Mouse (Mus musculus) layer of hippocampus, postnatal 25 days (tissue): ENCODE results near the gene Bcl2. TPM values are rescaled to one million over a fixed set of nuclear protein-coding genes. Genes with fewer than 3 reads are reported as not detected.

Source experiments
- DNase-seq, 2 experiments: peaks; one replicate each; pipeline ENCODE4 v3.0.0; 2022; ENCODE audit warnings: mixed read lengths in 2 of 2, low spot score in 1 of 2; ENCODE audit errors: extremely low spot score in 1 of 2
- total RNA-seq, 2 experiments: library from RNA; stranded (reverse); gene quantifications; 2 replicates each; pipeline ENCODE4 v1.2.3; 2021

The Bcl2 gene
- total RNA-seq, 2 experiments from 2014 or later: 8.3 to 9.0 TPM

DNA sequence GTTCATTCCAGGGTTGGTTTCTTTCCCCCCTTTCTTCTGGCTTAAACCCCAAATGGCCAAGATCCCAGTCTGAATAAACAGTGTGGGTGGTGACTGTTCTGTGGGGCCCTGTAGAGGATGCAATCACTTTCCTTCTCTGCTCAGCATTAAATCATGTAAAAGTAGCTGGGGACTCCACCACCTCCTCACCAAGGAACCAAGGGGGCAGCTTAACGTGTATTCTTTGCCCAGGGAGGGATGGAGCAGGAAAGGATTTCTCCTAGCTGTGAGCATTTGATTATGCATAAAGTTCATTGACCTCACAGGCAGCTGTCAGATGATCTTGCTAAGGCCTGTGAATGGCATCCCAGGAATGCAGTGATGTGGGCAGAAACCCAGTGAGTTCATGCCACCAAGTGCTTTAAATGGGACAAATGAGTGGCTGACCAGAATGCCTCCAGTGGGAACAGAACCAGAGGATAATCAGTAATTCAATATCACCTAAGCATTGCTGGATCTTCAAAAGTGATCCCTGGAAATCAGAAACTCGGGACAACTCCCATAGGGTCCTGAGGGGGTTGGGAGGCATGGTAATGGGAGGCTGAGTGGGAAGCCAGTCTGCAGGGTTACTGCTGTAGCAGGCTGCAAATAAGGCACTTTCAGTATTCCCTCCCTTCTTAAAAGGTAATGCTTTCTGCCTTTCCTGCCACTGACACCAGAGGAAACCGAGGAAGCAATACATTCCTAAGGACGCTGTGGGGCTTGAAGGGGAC, 84.0 kb downstream of the Bcl2 start:
- no peak for DNase-seq

GRCm38 (mm10) chr1:106629470-106629830, 84.6 kb downstream of the Bcl2 start:
- no peak for DNase-seq

GRCm38 (mm10) chr1:106628718-106629469, 85.2 kb downstream of the Bcl2 start:
- no peak for DNase-seq

- no peak for DNase-seq
Observed at GRCm38 (mm10) chr1:106628279-106628678, 85.8 kb downstream of the Bcl2 start.

DNA sequence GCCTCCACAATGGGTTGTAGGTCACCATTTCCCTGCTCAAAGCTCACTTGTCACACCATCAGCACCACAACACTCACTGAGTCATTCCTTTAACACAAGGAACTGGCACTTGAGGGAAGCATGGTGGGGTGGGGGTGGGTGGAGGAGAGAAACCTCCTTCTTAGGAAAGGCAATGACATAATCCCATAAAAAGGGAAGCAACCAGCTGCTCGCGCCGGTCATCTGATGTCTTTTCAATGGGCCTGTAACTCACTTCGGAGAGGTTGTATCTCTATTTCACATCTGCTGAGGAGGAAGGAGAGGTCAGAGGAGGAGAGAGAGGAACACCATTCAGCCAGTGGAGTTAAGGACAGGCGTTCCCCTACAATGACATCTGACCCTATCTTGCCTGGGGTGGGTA, 86.8 kb downstream of the Bcl2 start:
- no peak for DNase-seq

GRCm38 (mm10) chr1:106620174-106620931, 93.7 kb downstream of the Bcl2 start:
- no peak for DNase-seq

DNA sequence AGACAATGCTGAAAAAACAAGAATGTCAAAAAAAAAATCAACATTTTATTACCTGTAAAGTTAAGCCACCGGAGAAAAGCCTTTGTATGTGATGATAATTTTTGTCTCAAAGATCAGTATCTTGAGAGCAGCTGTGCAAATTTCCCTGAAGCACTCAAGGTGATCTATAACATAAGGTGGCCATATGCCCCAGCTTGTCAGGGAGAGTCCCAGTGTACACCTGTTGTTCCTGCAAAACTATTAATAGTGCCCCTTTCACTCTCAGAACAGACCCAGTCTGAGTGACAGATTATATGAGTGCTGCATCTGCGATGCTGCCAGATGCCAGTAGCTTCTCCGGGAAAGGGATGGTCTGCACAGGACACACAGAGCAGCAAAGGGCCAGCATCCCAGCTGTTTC, 95.3 kb downstream of the Bcl2 start:
- DNase-seq: no peak

DNA sequence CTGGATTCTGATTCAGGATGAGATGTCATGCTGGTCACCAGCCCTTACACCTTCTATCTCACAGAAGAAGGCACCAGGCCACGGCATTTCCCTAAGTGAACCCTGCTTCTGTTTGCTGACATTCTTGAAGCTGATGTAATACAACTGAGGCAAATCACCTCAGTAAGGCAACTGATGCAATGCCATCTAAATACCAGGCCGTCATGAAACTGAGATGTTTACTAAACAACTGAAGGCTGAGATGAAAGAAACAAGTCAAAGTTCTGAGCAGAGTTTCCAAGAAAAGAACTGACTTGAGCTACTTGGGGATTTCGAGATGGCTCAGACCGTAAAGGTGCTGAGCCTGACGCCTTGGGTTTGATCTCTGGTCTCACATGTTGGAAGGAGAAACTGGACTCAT, 97.1 kb downstream of the Bcl2 start:
- no peak for DNase-seq

DNA sequence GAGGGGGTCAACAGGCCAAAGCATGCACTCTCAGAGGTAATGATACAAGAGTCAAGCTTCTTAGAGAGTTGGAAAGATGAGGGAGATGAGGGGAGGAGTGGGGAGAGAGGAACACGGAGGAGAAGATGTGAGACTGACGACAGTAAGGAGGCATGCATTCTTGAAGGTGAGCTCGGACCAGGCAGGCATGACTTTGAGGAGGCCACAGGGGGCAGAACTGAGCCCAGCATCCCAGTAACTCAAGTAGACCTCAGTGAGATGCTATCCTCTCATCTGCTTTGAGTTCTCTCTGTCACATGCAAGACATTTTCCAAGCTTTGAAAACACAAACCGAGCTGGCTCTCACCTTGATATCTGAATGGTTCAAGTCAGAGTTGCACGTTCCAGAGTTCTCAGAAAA, 100.7 kb downstream of the Bcl2 start:
- no peak for DNase-seq

DNA sequence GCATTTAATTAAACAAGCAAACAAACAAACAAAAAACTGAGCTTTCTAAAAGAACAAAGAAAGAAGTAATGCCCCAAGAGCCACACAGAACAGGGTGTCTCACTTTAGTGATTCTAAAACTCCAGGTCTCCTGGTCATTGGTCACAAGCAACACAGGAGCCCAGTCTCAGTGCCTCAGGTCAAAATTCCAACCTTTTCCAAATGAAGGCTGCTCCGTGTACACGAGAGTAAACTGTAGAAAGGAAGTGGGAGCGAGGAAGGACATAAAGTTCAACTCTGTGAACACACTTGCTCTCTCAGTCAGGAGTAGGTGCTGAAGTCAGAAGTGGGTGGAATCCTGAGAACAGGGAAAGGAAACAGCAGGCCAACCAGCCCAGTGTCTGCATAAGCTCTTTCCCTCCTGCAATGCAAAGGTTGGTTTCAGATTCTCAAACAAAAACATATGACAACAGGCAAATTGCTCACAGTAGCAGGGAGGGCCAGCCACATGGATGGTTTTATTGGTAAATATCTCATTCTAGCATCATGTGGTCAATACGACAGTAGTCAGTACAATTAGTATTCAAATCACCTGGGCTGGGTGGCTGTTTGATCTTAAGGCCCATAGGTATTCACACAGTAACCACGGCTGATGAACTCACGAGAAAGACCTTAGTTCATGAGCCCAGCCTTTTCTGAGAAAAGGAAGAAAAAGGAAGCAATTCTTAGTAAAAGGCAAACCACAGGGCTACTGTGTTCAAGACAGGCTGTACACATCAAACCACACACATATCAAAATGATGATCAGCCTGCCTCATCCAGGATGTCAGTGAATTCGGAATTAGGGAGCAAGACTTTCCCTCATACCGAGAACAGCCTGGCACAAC, 101.7 kb downstream of the Bcl2 start:
- no peak for DNase-seq

DNA sequence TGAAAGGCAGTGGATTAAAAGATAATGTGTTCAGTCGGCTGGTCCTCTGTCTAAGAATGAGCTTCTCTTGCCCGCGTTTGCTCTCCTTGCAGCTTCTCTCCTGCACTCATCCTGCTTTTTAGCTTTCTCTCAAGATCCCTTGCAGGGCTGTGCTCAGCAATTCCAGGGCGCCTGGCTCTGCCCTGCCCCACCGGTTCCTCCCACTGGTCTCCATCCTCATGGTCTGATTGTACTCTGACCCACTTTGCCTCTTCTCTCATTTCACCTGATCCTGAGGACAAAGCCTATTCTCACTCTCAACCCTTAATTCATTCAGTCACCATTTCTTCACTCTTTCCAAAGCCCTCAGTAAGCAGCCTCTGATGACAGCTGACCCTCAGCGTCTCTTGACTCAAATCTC, 102.8 kb downstream of the Bcl2 start:
- DNase-seq: no peak

- no peak for DNase-seq
Observed at GRCm38 (mm10) chr1:106608098-106608778, 105.8 kb downstream of the Bcl2 start.

DNA sequence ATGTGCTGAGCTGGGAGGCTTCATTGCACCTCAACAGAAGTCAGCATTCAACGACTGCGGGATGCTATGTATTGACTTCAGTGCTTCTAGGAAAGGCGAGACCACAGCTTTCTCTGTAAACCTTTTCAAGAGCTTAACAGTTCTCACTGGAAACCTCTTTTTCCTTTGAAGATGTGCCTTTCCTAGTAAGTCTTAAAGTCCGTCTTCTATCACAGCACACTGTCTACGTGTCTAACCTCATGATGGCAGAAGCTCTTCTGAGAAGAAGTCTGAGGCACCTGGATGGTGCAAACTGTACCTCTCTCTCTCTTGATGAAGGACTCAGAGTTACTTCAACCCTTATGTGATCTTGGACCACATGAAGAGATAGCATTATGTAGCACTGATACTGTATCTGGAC, 107.1 kb downstream of the Bcl2 start:
- DNase-seq: no peak

GRCm38 (mm10) chr1:106603406-106603805, 110.7 kb downstream of the Bcl2 start:
- DNase-seq: no peak

- peak in 1 of 2 experiments; percentile 11 for DNase-seq
Observed at GRCm38 (mm10) chr1:106602941-106603340, 111.1 kb downstream of the Bcl2 start.

- DNase-seq: no peak
Observed at GRCm38 (mm10) chr1:106602536-106602935, 111.5 kb downstream of the Bcl2 start.

GRCm38 (mm10) chr1:106601247-106601646, 112.8 kb downstream of the Bcl2 start:
- no peak for DNase-seq

DNA sequence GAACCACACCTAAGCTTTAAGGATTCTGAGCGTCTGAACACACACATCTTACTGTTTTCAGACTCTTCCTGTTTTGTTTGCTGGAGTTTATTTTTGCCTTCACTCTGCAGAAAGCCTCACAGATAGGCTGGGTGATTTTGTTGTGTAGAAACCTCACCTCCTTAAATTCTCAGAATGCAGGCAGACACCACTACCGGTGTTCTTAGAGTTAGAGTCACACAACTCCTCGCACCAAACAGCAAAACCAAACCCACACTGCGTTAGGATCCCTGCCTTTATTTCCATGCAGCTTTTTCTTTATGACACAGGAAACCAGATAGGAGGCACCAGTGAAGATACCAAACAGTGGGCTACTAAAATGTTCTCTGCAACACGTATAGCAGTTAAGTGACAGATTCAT, 113.2 kb downstream of the Bcl2 start:
- DNase-seq: no peak

- DNase-seq: no peak
Observed at GRCm38 (mm10) chr1:106598292-106598583, 115.8 kb downstream of the Bcl2 start.
